Mouse (Mus musculus): ENCODE measurements around the gene Olfr853.

GRCm38 (mm10) chr9:19567282-19567681 lies 26.4 kb upstream of the Olfr853 start, which contains the start of gene Olfr854:
- TF ChIP-seq UBTF (IDR thresholded peaks at IDR 0.05; ENCODE audit: low read depth, low read length) (no peak), BHLHE40 (IDR thresholded peaks at IDR 0.05; ENCODE audit: low read depth, low read length) (no peak)
